Mouse (Mus musculus) hindbrain, embryonic 12.5 days (tissue): ENCODE data around the gene Tmtc2. TPM values are rescaled to one million over a fixed set of nuclear protein-coding genes. Genes with fewer than 3 reads are reported as not detected.

Experiments used
- ATAC-seq: fragments of 200-750 bp; cut with Nextera tagmentation; 2 replicates; pipeline ENCODE4 v1.8.0; 2017; ENCODE audit warnings: moderate TSS enrichment; ENCODE audit not compliant: low FRiP score
- H3K27ac ChIP-seq: fragments of 300-500 bp; sonication (generic); 2 replicates; pipeline ENCODE4 v1.5.1; 2016; ENCODE audit warnings: mild to moderate bottlenecking
- H3K27me3 ChIP-seq: fragments of 300-500 bp; sonication (generic); 2 replicates; pipeline ENCODE4 v1.6.1; 2016; ENCODE audit warnings: mild to moderate bottlenecking
- H3K36me3 ChIP-seq: fragments of 300-500 bp; sonication (generic); 2 replicates; pipeline ENCODE4 v1.6.1; 2016; ENCODE audit warnings: mild to moderate bottlenecking
- H3K4me1 ChIP-seq: fragments of 300-500 bp; sonication (generic); 2 replicates; pipeline ENCODE4 v1.6.1; 2016
- H3K4me2 ChIP-seq: fragments of 300-500 bp; sonication (generic); replicated peaks from 2 replicates; pipeline ENCODE4 v1.6.1; 2016; ENCODE audit warnings: mild to moderate bottlenecking
- H3K4me3 ChIP-seq: fragments of 300-500 bp; sonication (generic); 2 replicates; pipeline ENCODE4 v1.5.1; 2016; ENCODE audit warnings: mild to moderate bottlenecking
- H3K9ac ChIP-seq: fragments of 300-500 bp; sonication (generic); 2 replicates; pipeline ENCODE4 v1.6.1; 2016; ENCODE audit warnings: mild to moderate bottlenecking, moderate library complexity
- H3K9me3 ChIP-seq: fragments of 300-500 bp; sonication (generic); replicated peaks from 2 replicates; pipeline ENCODE4 v1.6.1; 2016; ENCODE audit warnings: mild to moderate bottlenecking
- WGBS: fragments of 180-500 bp; shearing (Covaris S2); methylation state at CpG from one replicate; pipeline ENCODE4 v1.1.7; 2016; 5-methylcytosine and 5-hydroxymethylcytosine counted together
- polyA plus RNA-seq: library from polyadenylated mRNA; unstranded; fragments of >200 nt; fragmentation: Nextera tagmentation; extraction: Ambion mirVana; gene quantifications from 2 replicates; pipeline ENCODE4 v1.2.1, GENCODE M21; 2016

The Tmtc2 gene
- polyA plus RNA-seq, 1 experiment from 2014 or later: 19.6 TPM

DNA sequence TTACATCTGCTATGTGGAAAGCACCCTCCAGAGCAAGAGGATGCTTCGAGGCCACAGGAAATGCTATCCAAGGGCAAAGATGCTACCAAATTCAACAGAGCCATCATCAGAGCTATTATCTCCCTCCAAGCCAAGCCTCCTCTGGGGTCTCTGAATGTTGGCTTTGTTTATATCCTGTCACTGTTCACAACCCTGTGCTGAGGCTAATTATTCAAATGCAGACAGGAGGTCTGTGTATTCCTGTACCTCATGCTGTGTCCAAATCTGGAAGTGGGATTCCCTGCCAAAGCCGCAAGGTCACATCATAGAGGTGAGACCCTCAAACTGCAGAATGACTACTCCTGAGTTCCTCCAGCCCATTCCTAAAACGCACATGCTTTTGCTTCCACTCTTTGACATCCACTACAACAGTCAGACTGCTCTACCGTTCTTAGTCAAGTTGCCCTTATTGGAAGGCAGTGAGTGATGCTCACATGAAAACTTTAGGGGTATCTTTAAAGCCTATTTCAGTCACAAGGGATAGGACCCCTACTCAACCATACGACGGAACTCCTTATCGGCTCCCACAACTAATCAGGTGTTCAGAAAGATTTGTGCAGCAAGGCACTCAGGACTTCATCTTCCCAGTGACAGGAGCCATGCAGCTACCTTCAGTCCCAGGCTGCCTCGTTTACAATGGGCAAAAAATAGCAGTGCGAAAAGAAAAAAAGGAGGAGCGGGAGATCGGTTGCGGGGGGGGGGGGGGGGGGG lies 64.9 kb downstream of the Tmtc2 start:
- peaks cover 9% of the 10 kb centered on the region; the same call in 1 of the 2 replicates for H3K36me3 ChIP-seq
- peak; percentile 53; the same call in 1 of the 2 replicates for ATAC-seq
- H3K9me3 ChIP-seq: no peaks in the 10 kb centered on the region
- H3K27ac ChIP-seq: no peak overlapping the region
- 41% methylated on average over 9 of the region's 12 CpGs for WGBS
- H3K9ac ChIP-seq: peak overlapping the region; percentile 35; the same call in 1 of the 2 replicates
- peaks cover 22% of the 10 kb centered on the region for H3K4me1 ChIP-seq
- H3K4me2 ChIP-seq: peak overlapping the region; percentile 37
- H3K4me3 ChIP-seq: peak overlapping the region; percentile 19; the same call in 1 of the 2 replicates
- no peaks in the 10 kb centered on the region for H3K27me3 ChIP-seq

DNA sequence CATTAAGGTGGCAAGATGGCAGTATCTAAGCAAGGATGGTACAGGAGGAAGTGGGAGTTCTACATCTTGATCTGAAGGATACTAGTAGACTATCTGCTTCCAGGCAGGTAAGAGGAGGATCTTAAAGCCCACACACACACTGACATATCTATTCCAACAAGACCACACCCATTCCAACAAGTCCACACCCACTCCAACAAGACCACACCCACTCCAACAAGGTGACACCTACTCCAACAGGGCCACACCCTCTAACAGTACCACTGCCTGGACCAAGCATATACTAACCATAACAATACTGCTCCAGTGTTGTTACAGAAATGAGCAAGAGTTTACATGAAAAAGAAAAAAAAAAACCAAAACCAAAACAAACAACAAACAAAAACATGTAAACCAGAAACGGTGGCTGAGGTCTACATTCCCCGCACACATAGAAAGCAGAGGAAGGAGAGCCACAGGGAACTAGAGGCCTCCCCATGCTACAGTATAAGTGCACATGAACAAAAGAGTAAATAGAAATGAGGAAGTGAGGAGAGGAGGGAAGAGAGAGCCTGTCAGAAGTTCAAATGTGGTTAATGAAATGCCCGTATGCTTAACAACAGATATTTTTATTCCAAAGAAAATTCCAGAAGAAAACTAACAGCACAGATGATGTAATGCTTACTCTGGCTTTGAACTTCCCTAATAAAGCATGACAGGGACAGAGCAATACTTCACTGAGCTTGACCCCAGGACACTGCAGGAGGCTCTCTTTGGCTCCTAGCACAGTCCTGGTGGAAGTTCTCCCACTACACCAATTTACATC lies 66.1 kb downstream of the Tmtc2 start:
- Histone ChIP-seq H3K9ac (no peak overlapping the region), H3K4me2 (no peak overlapping the region), H3K9me3 (no peaks in the 10 kb centered on the region), H3K4me1 (peaks cover 22% of the 10 kb centered on the region), H3K36me3 (peaks cover 9% of the 10 kb centered on the region; the same call in 1 of the 2 replicates), H3K4me3 (no peak overlapping the region), H3K27ac (no peak overlapping the region), H3K27me3 (no peaks in the 10 kb centered on the region)
- WGBS: 66% methylated on average over 3 of the region's 3 CpGs
- no peak for ATAC-seq

DNA sequence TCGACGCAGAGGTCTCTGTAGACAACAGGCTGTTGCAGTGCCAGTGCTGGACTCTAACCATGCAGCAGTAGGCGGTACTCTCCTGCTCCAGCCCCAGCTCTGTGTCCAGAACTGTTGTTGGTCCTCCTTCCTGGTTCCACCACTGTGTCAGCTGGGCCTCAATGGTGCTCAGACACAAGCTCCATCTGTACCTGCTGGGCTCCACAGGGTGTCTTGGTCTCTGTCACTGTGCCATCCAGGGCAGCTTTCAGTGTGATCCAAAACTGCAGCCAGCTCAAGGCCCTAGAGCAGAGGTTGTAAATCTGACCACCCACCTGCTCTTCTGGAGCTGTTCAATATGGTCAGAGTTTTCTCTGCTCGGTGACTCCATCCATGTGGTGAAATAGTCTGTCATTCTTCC lies 68.2 kb downstream of the Tmtc2 start:
- Histone ChIP-seq H3K9ac (no peak overlapping the region), H3K27ac (no peak overlapping the region), H3K4me3 (no peak overlapping the region), H3K9me3 (no peaks in the 10 kb centered on the region), H3K36me3 (peaks cover 9% of the 10 kb centered on the region; the same call in 1 of the 2 replicates), H3K4me1 (peaks cover 22% of the 10 kb centered on the region), H3K4me2 (no peak overlapping the region), H3K27me3 (no peaks in the 10 kb centered on the region)
- no peak for ATAC-seq
- WGBS: 96% methylated on average over 4 of the region's 4 CpGs

DNA sequence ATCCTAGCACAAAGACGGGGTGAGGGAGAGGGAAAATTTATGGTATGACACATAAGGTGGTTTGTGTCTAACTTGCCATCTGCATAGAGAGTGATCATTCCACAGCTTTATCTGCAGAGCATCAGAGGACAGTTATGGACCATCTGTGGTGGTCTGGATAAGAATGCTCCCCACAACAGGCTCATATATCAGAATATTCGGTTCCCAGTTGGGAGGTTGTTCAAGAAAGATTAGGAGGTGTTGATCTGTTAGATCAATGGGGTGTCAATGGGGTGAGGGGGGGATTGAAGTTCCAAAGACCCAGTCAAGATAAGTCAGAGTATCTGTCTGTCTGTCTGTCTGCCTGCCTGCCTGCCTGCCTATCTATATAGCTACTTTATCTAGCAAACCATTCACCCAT lies 69.8 kb downstream of the Tmtc2 start:
- H3K9ac ChIP-seq: no peak overlapping the region
- WGBS: 88% methylated on average over 2 of the region's 2 CpGs
- no peak overlapping the region for H3K4me3 ChIP-seq
- H3K9me3 ChIP-seq: no peaks in the 10 kb centered on the region
- no peak overlapping the region for H3K27ac ChIP-seq
- H3K4me1 ChIP-seq: peaks cover 8% of the 10 kb centered on the region
- ATAC-seq: no peak
- no peaks in the 10 kb centered on the region for H3K27me3 ChIP-seq
- H3K4me2 ChIP-seq: no peak overlapping the region
- peaks cover 9% of the 10 kb centered on the region; the same call in 1 of the 2 replicates for H3K36me3 ChIP-seq

DNA sequence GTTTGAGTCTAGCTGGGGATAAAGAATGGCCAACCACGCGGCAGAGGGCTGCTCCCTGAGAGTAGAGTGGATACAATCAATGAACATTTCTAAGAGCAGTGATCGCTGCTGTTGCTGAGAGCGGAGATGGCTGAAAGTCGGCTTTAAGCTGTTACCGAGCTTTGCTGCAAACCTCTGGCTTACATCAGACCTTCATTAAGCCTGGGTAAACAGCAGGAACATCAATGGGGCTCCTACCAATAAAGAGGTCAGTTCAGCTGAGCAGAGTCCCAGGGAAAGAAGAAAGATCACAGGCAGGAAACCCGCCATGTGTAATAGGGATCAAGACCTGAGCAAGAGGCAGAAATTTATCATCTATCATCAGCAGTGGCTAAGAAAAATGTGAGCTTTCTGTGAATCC lies 72.5 kb downstream of the Tmtc2 start:
- H3K4me2 ChIP-seq: no peak overlapping the region
- no peak overlapping the region for H3K27ac ChIP-seq
- H3K27me3 ChIP-seq: no peaks in the 10 kb centered on the region
- H3K36me3 ChIP-seq: peaks cover 8% of the 10 kb centered on the region; the same call in 1 of the 2 replicates
- no peaks in the 10 kb centered on the region for H3K9me3 ChIP-seq
- no peak for ATAC-seq
- H3K4me1 ChIP-seq: no peaks in the 10 kb centered on the region
- H3K9ac ChIP-seq: no peak overlapping the region
- H3K4me3 ChIP-seq: no peak overlapping the region
- 69% methylated on average over 7 of the region's 7 CpGs for WGBS

DNA sequence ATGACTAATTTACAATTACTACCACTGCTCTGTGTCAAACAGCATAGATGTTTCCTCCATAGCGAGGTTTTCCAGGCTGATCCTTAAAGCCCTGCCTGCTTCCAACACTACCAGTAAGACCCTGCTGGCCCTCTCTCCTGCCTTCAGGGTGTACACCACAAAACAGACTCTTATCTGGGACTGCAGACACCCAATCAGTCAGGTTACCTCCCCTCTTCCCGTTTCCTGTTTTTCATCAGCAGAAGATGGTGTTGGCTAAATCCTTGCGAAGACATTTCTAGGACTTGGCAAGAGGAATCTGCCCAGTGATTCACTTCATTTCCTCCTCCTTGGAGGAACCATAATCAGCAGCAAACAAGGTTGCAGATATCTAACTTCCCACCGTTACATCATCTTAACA lies 73.8 kb downstream of the Tmtc2 start:
- no peaks in the 10 kb centered on the region for H3K36me3 ChIP-seq
- no peak overlapping the region for H3K4me3 ChIP-seq
- no peak for ATAC-seq
- 80% methylated on average over 4 of the region's 4 CpGs for WGBS
- no peak overlapping the region for H3K4me2 ChIP-seq
- no peaks in the 10 kb centered on the region for H3K27me3 ChIP-seq
- H3K9me3 ChIP-seq: no peaks in the 10 kb centered on the region
- no peak overlapping the region for H3K27ac ChIP-seq
- H3K4me1 ChIP-seq: no peaks in the 10 kb centered on the region
- H3K9ac ChIP-seq: no peak overlapping the region

DNA sequence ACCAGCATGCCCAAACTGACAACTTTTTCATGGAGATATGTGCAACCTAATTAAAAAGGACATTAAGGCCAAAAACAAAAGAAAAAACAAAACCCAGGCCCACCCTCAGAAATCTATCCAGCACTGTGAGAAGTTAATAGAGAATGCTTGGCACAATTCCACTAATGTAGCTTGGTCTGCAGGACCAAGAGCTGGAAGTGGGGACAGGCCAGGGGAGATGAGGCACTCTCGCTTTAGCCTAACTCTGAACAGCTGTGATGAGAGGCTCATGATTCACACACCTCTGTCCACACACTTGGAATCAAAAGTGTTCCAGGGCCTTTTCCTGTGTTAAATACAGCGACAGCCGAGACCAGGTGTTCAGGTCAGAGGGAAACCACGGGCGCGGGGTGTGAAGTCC lies 79.0 kb downstream of the Tmtc2 start:
- no peak for ATAC-seq
- WGBS: 79% methylated on average over 6 of the region's 6 CpGs

DNA sequence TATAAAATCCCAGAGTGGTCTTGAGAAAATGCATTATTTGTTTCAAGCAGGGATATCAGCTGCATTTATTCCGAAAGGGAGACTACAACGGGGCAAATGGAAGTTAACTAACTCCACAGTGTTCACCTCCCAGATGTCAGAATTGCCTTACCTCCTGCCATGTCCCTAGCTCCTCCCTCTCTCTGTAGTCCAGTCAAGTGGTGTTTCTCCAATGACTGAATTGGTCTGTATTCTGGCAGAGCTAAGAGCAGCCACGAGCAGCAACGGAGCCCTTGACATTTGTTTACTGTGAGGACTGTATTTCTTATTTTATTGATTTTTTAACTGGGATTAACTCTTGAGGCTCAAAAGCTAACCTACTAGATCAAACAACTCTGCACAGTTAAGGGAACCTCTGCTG lies 81.8 kb downstream of the Tmtc2 start:
- ATAC-seq: no peak
- Histone ChIP-seq H3K27ac (no peak overlapping the region), H3K4me1 (peaks cover 4% of the 10 kb centered on the region; the same call in 1 of the 2 replicates), H3K9me3 (no peaks in the 10 kb centered on the region), H3K9ac (no peak overlapping the region), H3K27me3 (no peaks in the 10 kb centered on the region), H3K36me3 (no peaks in the 10 kb centered on the region), H3K4me3 (no peak overlapping the region), H3K4me2 (no peak overlapping the region)
- 66% methylated on average over 4 of the region's 4 CpGs for WGBS

More for the DNA sequence above, 79.0 kb downstream of the Tmtc2 start:
- no peaks in the 10 kb centered on the region for H3K36me3 ChIP-seq
- H3K9me3 ChIP-seq: no peaks in the 10 kb centered on the region
- H3K4me2 ChIP-seq: no peak overlapping the region
- H3K27ac ChIP-seq: no peak overlapping the region
- no peak overlapping the region for H3K9ac ChIP-seq
- peaks cover 3% of the 10 kb centered on the region; the same call in 1 of the 2 replicates for H3K4me1 ChIP-seq
- H3K4me3 ChIP-seq: no peak overlapping the region
- no peaks in the 10 kb centered on the region for H3K27me3 ChIP-seq

DNA sequence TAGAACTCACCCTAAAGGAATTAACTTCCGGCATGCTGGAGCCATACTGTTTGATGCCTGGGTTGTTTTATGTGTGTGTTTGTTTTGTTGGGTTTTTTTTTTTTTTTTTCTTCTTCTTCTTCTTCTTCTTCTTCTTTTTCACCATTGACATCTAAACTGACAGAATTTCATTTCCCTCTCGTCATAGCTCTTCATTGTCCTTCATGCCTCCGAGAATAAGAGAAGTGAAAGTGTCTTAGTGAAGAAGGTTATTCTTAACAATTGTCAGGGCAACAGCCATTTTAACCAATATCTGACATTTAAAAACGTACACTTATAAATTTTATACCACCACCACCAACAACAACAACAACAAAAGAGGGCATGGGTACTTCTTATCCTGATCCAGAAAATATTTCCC lies 83.5 kb downstream of the Tmtc2 start:
- Histone ChIP-seq H3K9me3 (no peaks in the 10 kb centered on the region), H3K27me3 (no peaks in the 10 kb centered on the region), H3K4me3 (no peak overlapping the region), H3K4me1 (peaks cover 7% of the 10 kb centered on the region; the same call in 1 of the 2 replicates), H3K27ac (peak overlapping the region; percentile 55; the same call in 1 of the 2 replicates), H3K4me2 (no peak overlapping the region), H3K9ac (no peak overlapping the region), H3K36me3 (no peaks in the 10 kb centered on the region)
- no peak for ATAC-seq
- WGBS: 87% methylated on average over 4 of the region's 4 CpGs

DNA sequence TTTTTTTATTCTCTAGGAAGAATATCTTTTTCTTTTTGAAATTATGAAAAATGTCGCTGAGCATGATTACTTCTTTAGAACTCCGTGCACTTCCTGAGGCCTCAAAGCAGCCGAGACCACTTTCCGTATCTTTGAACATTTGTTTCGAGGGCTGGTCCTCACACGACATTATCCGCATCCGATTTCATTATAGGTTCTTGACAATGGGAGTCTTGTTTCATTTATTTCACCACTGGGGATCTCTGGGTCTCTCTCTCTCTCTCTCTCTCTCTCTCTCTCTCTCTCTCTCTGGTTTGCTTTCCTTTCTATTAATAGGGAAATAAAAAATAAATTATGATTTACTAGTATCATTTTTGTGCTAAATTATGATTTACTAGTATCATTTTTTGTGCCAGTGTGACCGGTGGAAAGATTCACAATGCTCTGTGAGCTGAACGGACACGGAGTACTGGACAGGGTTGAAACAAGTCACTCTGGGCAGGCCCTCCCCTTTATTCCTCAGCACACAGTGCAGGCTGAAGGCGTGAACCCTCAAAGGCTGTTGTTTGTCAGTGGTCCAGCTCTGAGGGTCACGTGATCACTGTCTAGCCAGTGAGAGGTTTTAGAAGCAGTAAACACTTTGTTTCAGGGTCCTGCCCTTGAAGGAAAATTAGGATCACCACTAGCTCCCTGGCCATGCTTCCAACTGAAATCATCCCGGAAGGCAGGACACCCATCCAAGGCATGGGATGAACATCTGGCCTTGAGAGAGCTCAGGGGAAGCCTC lies 84.1 kb downstream of the Tmtc2 start:
- H3K27me3 ChIP-seq: no peaks in the 10 kb centered on the region
- 46% methylated on average over 14 of the region's 14 CpGs for WGBS
- H3K4me3 ChIP-seq: no peak overlapping the region
- H3K9ac ChIP-seq: no peak overlapping the region
- peak overlapping the region; percentile 55 for H3K27ac ChIP-seq
- H3K9me3 ChIP-seq: no peaks in the 10 kb centered on the region
- 0 out of 2 replicates have a peak overlapping the region, but pooled peaks have one; percentile 11 for H3K4me2 ChIP-seq
- ATAC-seq: peak; percentile 86
- peaks cover 7% of the 10 kb centered on the region; the same call in 1 of the 2 replicates for H3K4me1 ChIP-seq
- no peaks in the 10 kb centered on the region for H3K36me3 ChIP-seq

DNA sequence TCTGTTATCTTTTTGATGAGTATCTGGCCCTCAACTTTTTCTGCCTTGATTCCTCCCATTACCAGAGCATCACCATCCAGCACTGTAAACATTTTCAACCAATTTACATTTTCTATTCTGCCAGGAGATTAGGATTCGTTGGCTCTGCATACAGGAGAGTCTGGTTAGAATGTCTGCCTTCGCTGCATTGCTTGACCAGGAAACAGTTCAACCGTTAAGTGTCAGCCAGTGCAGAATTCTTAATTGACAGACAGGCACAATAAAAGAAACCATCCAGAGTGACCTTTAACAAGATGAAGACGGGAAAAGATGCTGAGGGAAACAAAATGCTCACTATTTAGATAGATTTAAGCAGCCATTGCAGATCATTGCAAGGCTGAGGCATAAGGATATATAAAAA lies 87.3 kb downstream of the Tmtc2 start:
- H3K4me3 ChIP-seq: no peak overlapping the region
- no peaks in the 10 kb centered on the region for H3K36me3 ChIP-seq
- no peak for ATAC-seq
- 29% methylated on average over 4 of the region's 4 CpGs for WGBS
- peaks cover 12% of the 10 kb centered on the region; the same call in 1 of the 2 replicates for H3K4me1 ChIP-seq
- H3K27ac ChIP-seq: 0 out of 2 replicates have a peak overlapping the region, but pooled peaks have one; percentile 23
- H3K9me3 ChIP-seq: no peaks in the 10 kb centered on the region
- H3K27me3 ChIP-seq: peaks cover 2% of the 10 kb centered on the region; the same call in 1 of the 2 replicates
- no peak overlapping the region for H3K4me2 ChIP-seq
- no peak overlapping the region for H3K9ac ChIP-seq
